Mouse (Mus musculus) heart, embryonic 14.5 days (tissue): ENCODE data around the gene Chpf2. TPM values are rescaled to one million over a fixed set of nuclear protein-coding genes. Genes with fewer than 3 reads are reported as not detected.

Experiments
- ATAC-seq: fragments of 200-750 bp; cut with Nextera tagmentation; 2 replicates; pipeline ENCODE4 v1.8.0; 2017; ENCODE audit warnings: low read depth, moderate TSS enrichment; ENCODE audit not compliant: insufficient number of reproducible peaks, insufficient read depth, low FRiP score
- H3K27ac ChIP-seq, 2 experiments: fragments of 200-500 bp in 1 of 2; fragments of 300-500 bp in 1 of 2; sonication (generic) in 1 of 2; replicated peaks in 1 of 2; 2 replicates each; pipeline ENCODE4 v1.5.1; 2012 to 2014; ENCODE audit warnings: low read depth in 2 of 2, low read length in 2 of 2, control low read depth in 1 of 2, mild to moderate bottlenecking in 1 of 2, mixed read lengths in 1 of 2; ENCODE audit not compliant: control insufficient read depth in 1 of 2, insufficient read depth in 1 of 2
- H3K27me3 ChIP-seq: fragments of 300-500 bp; sonication (generic); 2 replicates; pipeline ENCODE4 v1.6.1; 2014; ENCODE audit warnings: mild to moderate bottlenecking, low read length, control low read depth; ENCODE audit not compliant: control insufficient read depth, insufficient read depth
- H3K36me3 ChIP-seq: fragments of 300-500 bp; sonication (generic); 2 replicates; pipeline ENCODE4 v1.6.1; 2014; ENCODE audit warnings: mild to moderate bottlenecking, control low read depth, low read length, mixed read lengths; ENCODE audit not compliant: control insufficient read depth, insufficient read depth
- H3K4me1 ChIP-seq, 2 experiments: fragments of 200-500 bp in 1 of 2; fragments of 300-500 bp in 1 of 2; sonication (generic) in 1 of 2; 2 replicates each; pipeline ENCODE4 v1.6.1; 2012 to 2014; ENCODE audit warnings: low read length in 2 of 2, control low read depth in 1 of 2, mixed read lengths in 1 of 2; ENCODE audit not compliant: control insufficient read depth in 2 of 2, insufficient read depth in 2 of 2
- H3K4me2 ChIP-seq: fragments of 300-500 bp; sonication (generic); 2 replicates; pipeline ENCODE4 v1.6.1; 2014; ENCODE audit warnings: mild to moderate bottlenecking, low read length
- H3K4me3 ChIP-seq, 2 experiments: fragments of 200-500 bp in 1 of 2; fragments of 300-500 bp in 1 of 2; sonication (generic) in 1 of 2; 2 replicates each; pipeline ENCODE4 v1.5.1; 2012 to 2014; ENCODE audit warnings: low read length in 2 of 2, mild to moderate bottlenecking in 2 of 2, control low read depth in 1 of 2, low read depth in 1 of 2, moderate library complexity in 1 of 2; ENCODE audit not compliant: control insufficient read depth in 1 of 2, insufficient read depth in 1 of 2
- H3K9ac ChIP-seq: fragments of 300-500 bp; sonication (generic); 2 replicates; pipeline ENCODE4 v1.6.1; 2014; ENCODE audit warnings: mild to moderate bottlenecking, low read length
- H3K9me3 ChIP-seq: fragments of 300-500 bp; sonication (generic); 2 replicates; pipeline ENCODE4 v1.6.1; 2016; ENCODE audit warnings: low read length, control low read depth; ENCODE audit not compliant: control insufficient read depth
- WGBS: fragments of 180-500 bp; shearing (Covaris S2); extraction: QIAGEN DNeasy Blood & Tissue Kit; methylation state at CpG from one replicate; pipeline ENCODE4 v1.1.7; 2014; 5-methylcytosine and 5-hydroxymethylcytosine counted together
- polyA plus RNA-seq: library from polyadenylated mRNA; unstranded; fragments of >200 nt; fragmentation: Nextera tagmentation; extraction: Ambion mirVana; gene quantifications from 2 replicates; pipeline ENCODE4 v1.2.1, GENCODE M21; 2014

Gene Chpf2
- 8.6 and 8.9 TPM in 2 replicates for polyA plus RNA-seq

DNA sequence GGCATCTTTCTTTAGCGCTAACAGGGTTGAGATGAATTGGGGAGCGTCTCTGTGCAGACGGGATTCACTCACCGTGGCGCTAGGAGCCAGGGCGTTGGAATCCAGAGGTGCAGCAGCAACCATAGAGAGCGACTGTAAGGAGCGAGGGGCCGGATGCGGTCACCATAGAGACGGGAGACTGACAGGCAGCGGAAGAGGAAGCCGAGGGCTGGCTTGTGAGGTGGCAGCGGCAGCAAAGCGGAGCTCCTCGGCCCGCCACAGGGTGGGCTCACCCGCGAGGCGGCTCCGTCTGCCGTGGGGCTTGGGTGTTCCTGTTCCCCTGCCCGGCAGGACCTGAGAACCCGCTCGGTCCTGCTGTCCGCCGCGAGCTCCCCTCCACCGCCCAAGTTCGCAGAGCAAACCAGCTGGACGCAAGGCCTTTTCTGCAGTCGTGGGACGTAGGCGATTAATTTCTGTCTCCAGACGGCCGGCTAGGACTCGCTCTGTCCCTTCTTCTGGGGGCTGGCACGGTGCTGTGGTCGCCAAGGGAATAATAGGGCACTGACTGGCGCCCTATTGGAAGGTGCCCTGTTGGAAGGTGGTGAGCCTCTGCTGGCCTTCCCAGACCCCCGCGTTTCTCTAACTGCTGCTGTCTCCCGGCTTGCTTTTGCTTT lies at the start of gene Chpf2:
Gene Chpf2, plus strand, starts transcription at position 195 of the 653 bp plus-strand sequence.
- 0% methylated on average over 43 of the region's 43 CpGs for WGBS
- H3K9me3 ChIP-seq: no peaks in the 10 kb centered on the region
- H3K4me3 ChIP-seq: peak within 1 kb of the TSS; percentile 60 to 84
- peak; percentile 82 for ATAC-seq
- peak within 1 kb of the TSS; percentile 85 for H3K4me2 ChIP-seq
- no peaks in the 10 kb centered on the region for H3K27me3 ChIP-seq
- peaks cover 11 to 26% of the 10 kb centered on the region in 2 experiments; a peak in 3 of 4 replicates for H3K4me1 ChIP-seq
- peak within 1 kb of the TSS; percentile 34 to 67 for H3K27ac ChIP-seq
- peaks cover 36% of the 10 kb centered on the region for H3K36me3 ChIP-seq
- H3K9ac ChIP-seq: peak within 1 kb of the TSS; percentile 85

DNA sequence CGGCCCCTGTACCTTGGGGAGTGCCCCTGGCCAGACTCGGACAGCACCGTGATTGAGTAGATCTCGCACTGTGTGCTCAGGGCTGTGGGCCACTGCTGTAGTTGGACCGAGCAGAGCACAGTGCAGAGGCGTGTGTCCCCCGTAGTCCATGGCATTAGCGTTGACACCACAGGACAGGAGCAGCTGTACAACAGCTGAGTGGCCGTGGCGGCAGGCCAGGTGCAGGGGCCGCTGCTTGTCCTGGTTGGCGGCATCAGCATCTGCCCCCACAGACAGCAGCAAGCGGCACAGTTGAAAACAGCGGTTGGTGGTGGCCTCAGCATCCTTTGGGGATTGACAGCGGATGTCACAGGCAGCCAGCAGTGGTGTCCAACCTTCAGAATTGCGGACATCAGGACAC lies 48.9 kb upstream of the Chpf2 start:
- Histone ChIP-seq H3K36me3 (no peaks in the 10 kb centered on the region; the same call in 1 of the 2 replicates), H3K27me3 (peaks cover 3% of the 10 kb centered on the region; the same call in 1 of the 2 replicates), H3K9me3 (no peaks in the 10 kb centered on the region), H3K27ac (no peak overlapping the region), H3K4me2 (no peak overlapping the region), H3K4me3 (no peak overlapping the region), H3K4me1 (peaks cover 13 to 24% of the 10 kb centered on the region in 2 experiments), H3K9ac (no peak overlapping the region)
- 62% methylated on average over 16 of the region's 16 CpGs for WGBS
- no peak for ATAC-seq

DNA sequence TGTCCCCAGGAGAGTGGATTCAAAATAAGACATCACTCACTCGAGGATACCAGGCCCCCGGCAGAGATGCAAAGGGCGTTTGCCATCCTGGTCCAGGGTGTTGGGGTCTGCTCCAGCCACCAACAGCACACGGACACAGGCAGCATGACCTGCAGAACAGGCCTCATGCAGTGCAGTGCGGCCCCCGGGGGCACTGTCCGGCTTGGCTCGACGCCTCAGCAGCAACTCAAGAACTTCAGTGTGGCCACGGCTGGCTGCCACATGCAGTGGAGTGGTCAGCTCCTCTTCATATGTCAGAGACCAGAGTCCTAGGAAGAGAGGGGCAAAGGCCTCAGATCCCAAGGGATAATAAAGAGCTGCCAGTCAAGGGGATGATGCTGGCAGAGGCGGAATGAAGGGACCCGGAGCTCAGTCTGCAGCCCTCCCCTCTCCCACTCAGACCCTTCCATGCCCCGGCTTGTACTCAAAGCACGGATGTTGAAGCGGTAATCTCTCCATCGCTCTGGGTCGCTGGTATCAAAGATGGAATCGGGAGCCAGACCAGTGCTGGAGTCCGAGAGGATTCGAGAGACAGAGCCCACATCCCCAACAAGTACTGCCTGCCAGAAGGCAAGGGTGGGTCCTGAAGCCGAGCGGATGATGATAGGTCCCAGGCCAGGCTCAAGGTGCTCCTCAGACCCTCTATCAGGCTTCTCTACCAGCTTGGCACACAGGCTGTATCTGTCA lies 46.8 kb upstream of the Chpf2 start:
- no peak for ATAC-seq
- 74% methylated on average over 22 of the region's 22 CpGs for WGBS

GRCm38 (mm10) chr5:24540387-24541143 lies 46.0 kb upstream of the Chpf2 start, which contains the start of gene Asb10:
Gene Asb10 (minus strand): TSS chr5:24540978.
- no peaks in the 10 kb centered on the region for H3K27me3 ChIP-seq
- peak within 1 kb of the TSS; percentile 76 for H3K4me2 ChIP-seq
- ATAC-seq: peak; percentile 71
- peak within 1 kb of the TSS; percentile 33 to 36 for H3K4me3 ChIP-seq
- no peaks in the 10 kb centered on the region; the same call in 1 of the 2 replicates for H3K36me3 ChIP-seq
- H3K9ac ChIP-seq: peak within 1 kb of the TSS; percentile 70
- H3K27ac ChIP-seq: peak within 1 kb of the TSS; percentile 66 to 85
- WGBS: 6% methylated on average over 14 of the region's 14 CpGs
- H3K9me3 ChIP-seq: no peaks in the 10 kb centered on the region
- H3K4me1 ChIP-seq: peaks cover 13 to 24% of the 10 kb centered on the region in 2 experiments

More for the DNA sequence above, 46.8 kb upstream of the Chpf2 start:
- H3K9me3 ChIP-seq: no peaks in the 10 kb centered on the region
- H3K4me2 ChIP-seq: peak overlapping the region; percentile 76
- no peaks in the 10 kb centered on the region; the same call in 1 of the 2 replicates for H3K36me3 ChIP-seq
- H3K27me3 ChIP-seq: no peaks in the 10 kb centered on the region
- peak overlapping the region in 1 of 2 experiments; percentile 33; a peak in 3 of 4 replicates for H3K4me3 ChIP-seq
- H3K9ac ChIP-seq: peak overlapping the region; percentile 70
- peak overlapping the region; percentile 66 to 85 for H3K27ac ChIP-seq
- peaks cover 13 to 24% of the 10 kb centered on the region in 2 experiments for H3K4me1 ChIP-seq

DNA sequence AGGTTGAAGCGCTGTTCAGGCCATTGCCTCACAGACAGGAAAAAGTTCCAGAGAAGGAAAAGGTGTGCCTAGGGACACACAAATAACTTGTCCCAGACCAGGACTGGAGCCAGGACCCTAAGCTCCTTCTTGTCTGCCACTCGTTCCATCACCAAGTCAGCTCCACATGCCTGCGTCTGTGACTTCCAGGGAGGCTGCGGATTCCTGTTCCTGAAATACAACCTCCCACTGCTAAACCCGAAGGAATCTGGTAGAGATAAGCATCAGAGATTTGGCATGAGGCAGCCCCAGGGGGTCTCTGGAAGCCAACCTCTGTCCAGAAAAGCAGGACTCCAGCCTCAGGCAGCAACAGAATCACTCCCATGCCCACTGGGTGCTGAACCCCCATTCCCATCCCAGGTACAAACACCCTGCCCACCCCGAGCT lies 45.4 kb upstream of the Chpf2 start:
- H3K9ac ChIP-seq: peak overlapping the region; percentile 70
- H3K27me3 ChIP-seq: no peaks in the 10 kb centered on the region
- peaks cover 13 to 24% of the 10 kb centered on the region in 2 experiments for H3K4me1 ChIP-seq
- peak overlapping the region; percentile 76 for H3K4me2 ChIP-seq
- WGBS: 4% methylated on average over 6 of the region's 6 CpGs
- peak overlapping the region; percentile 42 to 85; a peak in 3 of 4 replicates for H3K27ac ChIP-seq
- peak overlapping the region in 1 of 2 experiments; percentile 33; a peak in 2 of 4 replicates for H3K4me3 ChIP-seq
- H3K36me3 ChIP-seq: no peaks in the 10 kb centered on the region; the same call in 1 of the 2 replicates
- ATAC-seq: no peak
- no peaks in the 10 kb centered on the region for H3K9me3 ChIP-seq

DNA sequence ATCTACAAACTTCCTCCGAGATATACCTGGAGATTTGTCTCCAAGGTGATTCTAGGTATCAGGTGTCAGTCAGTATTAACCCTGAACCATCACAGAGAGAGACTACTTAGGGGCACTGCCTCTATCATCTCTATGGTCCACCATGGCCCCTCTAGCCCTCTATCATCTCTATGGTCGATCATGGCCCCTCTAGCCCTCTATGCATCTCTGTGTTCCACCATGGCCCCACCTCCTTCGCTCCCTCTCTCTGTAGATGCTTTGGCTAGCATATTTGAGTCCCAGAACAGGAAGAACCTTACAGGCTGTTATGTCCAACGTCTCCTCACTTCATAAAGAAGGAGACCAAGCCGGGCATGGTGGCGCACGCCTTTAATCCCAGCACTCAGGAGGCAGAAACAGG lies 43.9 kb upstream of the Chpf2 start:
- no peaks in the 10 kb centered on the region for H3K27me3 ChIP-seq
- H3K9me3 ChIP-seq: no peaks in the 10 kb centered on the region
- no peak overlapping the region for H3K4me2 ChIP-seq
- WGBS: 74% methylated on average over 7 of the region's 7 CpGs
- no peak overlapping the region for H3K9ac ChIP-seq
- H3K27ac ChIP-seq: no peak overlapping the region
- no peaks in the 10 kb centered on the region; the same call in 1 of the 2 replicates for H3K36me3 ChIP-seq
- peaks cover 13 to 24% of the 10 kb centered on the region in 2 experiments for H3K4me1 ChIP-seq
- H3K4me3 ChIP-seq: no peak overlapping the region
- ATAC-seq: no peak
